Mouse (Mus musculus) kidney, postnatal 0 days (tissue): ENCODE results near the gene Tceanc2. TPM values are rescaled to one million over a fixed set of nuclear protein-coding genes. Genes with fewer than 3 reads are reported as not detected.
A peak's percentile ranks its signal among the peaks of the same experiment; 100 is the strongest.

Experiments
- ATAC-seq: fragments of 200-750 bp; cut with Nextera tagmentation; replicated peaks from 2 replicates; pipeline ENCODE4 v1.8.0; 2017; ENCODE audit warnings: low read depth, moderate number of reproducible peaks, moderate TSS enrichment, moderate library complexity; ENCODE audit not compliant: low FRiP score
- DNase-seq: peaks from one replicate; pipeline ENCODE4 v3.0.0-alpha.2; 2016; ENCODE audit warnings: low spot score
- H3K27ac ChIP-seq: fragments of 300-500 bp; sonication (generic); 2 replicates; pipeline ENCODE4 v1.5.1; 2014; ENCODE audit warnings: mild to moderate bottlenecking
- H3K27me3 ChIP-seq: fragments of 300-500 bp; sonication (generic); 2 replicates; pipeline ENCODE4 v1.6.1; 2014; ENCODE audit warnings: low read length, mixed read lengths; ENCODE audit not compliant: insufficient read depth
- H3K36me3 ChIP-seq: fragments of 300-500 bp; sonication (generic); 2 replicates; pipeline ENCODE4 v1.6.1; 2014; ENCODE audit warnings: low read length, mixed read lengths; ENCODE audit not compliant: insufficient read depth
- H3K4me1 ChIP-seq: fragments of 300-500 bp; sonication (generic); replicated peaks from 2 replicates; pipeline ENCODE4 v1.6.1; 2014; ENCODE audit warnings: antibody characterized with exemption, low read length, mixed read lengths; ENCODE audit not compliant: insufficient read depth
- H3K4me2 ChIP-seq: fragments of 300-500 bp; sonication (generic); 2 replicates; pipeline ENCODE4 v1.6.1; 2014; ENCODE audit warnings: mild to moderate bottlenecking, low read length, moderate library complexity, mixed read lengths
- H3K4me3 ChIP-seq: fragments of 300-500 bp; sonication (generic); replicated peaks from 2 replicates; pipeline ENCODE4 v1.5.1; 2014; ENCODE audit warnings: low read depth, low read length
- H3K9ac ChIP-seq: fragments of 300-500 bp; sonication (generic); 2 replicates; pipeline ENCODE4 v1.6.1; 2014; ENCODE audit warnings: low read depth, low read length
- H3K9me3 ChIP-seq: fragments of 300-500 bp; sonication (generic); replicated peaks from 2 replicates; pipeline ENCODE4 v1.6.1; 2016; ENCODE audit warnings: low read length, inconsistent platforms, mixed read lengths
- CTCF ChIP-seq: IDR thresholded peaks from 2 replicates; pipeline ENCODE4 v1.5.1; 2016; ENCODE audit warnings: antibody characterized with exemption, low read depth, mild to moderate bottlenecking, moderate library complexity
- WGBS: fragments of 180-500 bp; shearing (Covaris S2); extraction: QIAGEN DNeasy Blood & Tissue Kit; methylation state at CpG from one replicate; pipeline ENCODE4 v1.1.7; 2014; 5-methylcytosine and 5-hydroxymethylcytosine counted together
- polyA plus RNA-seq: library from polyadenylated mRNA; unstranded; fragments of >200 nt; fragmentation: Nextera tagmentation; extraction: Ambion mirVana; gene quantifications from 2 replicates; pipeline ENCODE4 v1.2.1, GENCODE M21; 2015

Gene Tceanc2
- 24.1 and 37.4 TPM in 2 replicates for polyA plus RNA-seq

- WGBS = under 1% methylated on average over 47 of the region's 47 CpGs
Observed at GRCm38 (mm10) chr4:107178830-107179490, at the start of gene Tceanc2. TSS of gene Tceanc2 (minus strand) at chr4:107179116.

GRCm38 (mm10) chr4:107226313-107226712, 47.4 kb upstream of the Tceanc2 start:
- Histone ChIP-seq H3K4me3 (no peak overlapping the region), H3K4me2 (no peak overlapping the region), H3K9ac (no peak overlapping the region), H3K27ac (no peak overlapping the region), H3K4me1 (no peaks in the 10 kb centered on the region), H3K9me3 (no peaks in the 10 kb centered on the region), H3K36me3 (no peaks in the 10 kb centered on the region), H3K27me3 (no peaks in the 10 kb centered on the region)
- TF ChIP-seq CTCF = no peak
- DNase-seq (no peak), ATAC-seq (no peak)
- 93% methylated on average over 2 of the region's 2 CpGs for WGBS

More at GRCm38 (mm10) chr4:107178830-107179490, at the start of gene Tceanc2:
- no peaks in the 10 kb centered on the region for H3K9me3 ChIP-seq
- peak within 1 kb of the TSS; percentile 76 for H3K9ac ChIP-seq
- TF ChIP-seq CTCF = peak; percentile 37; the same call in 1 of the 2 replicates
- DNase-seq (peak; percentile 68), ATAC-seq (peak; percentile 3; the same call in 1 of the 2 replicates)
- peak within 1 kb of the TSS; percentile 92 for H3K4me3 ChIP-seq
- no peaks in the 10 kb centered on the region for H3K27me3 ChIP-seq
- peak within 1 kb of the TSS; percentile 65 for H3K4me2 ChIP-seq
- H3K4me1 ChIP-seq = peaks cover 9% of the 10 kb centered on the region; the same call in 1 of the 2 replicates
- H3K36me3 ChIP-seq = 0 out of 2 replicates have a peak, but pooled peaks cover 2% of the 10 kb centered on the region
- H3K27ac ChIP-seq = peak within 1 kb of the TSS; percentile 96

- H3K9ac ChIP-seq = no peak overlapping the region
- H3K27ac ChIP-seq = no peak overlapping the region
- H3K4me2 ChIP-seq = no peak overlapping the region
- 0 out of 2 replicates have a peak, but pooled peaks have one; percentile 49 for ATAC-seq
- H3K9me3 ChIP-seq = no peaks in the 10 kb centered on the region
- H3K27me3 ChIP-seq = no peaks in the 10 kb centered on the region
- no peaks in the 10 kb centered on the region for H3K36me3 ChIP-seq
- no peak for DNase-seq
- WGBS = 77% methylated on average over 11 of the region's 11 CpGs
- no peak for TF ChIP-seq CTCF
- H3K4me1 ChIP-seq = no peaks in the 10 kb centered on the region
- no peak overlapping the region for H3K4me3 ChIP-seq
Observed at GRCm38 (mm10) chr4:107223225-107224204, 44.6 kb upstream of the Tceanc2 start.

GRCm38 (mm10) chr4:107221524-107221923, 42.6 kb upstream of the Tceanc2 start:
- H3K9me3 ChIP-seq = no peaks in the 10 kb centered on the region
- DNase-seq (no peak), ATAC-seq (no peak)
- TF ChIP-seq CTCF = no peak
- no peak overlapping the region for H3K4me3 ChIP-seq
- WGBS = 90% methylated on average over 5 of the region's 5 CpGs
- no peak overlapping the region for H3K9ac ChIP-seq
- H3K4me1 ChIP-seq = no peaks in the 10 kb centered on the region
- H3K27me3 ChIP-seq = no peaks in the 10 kb centered on the region
- no peak overlapping the region for H3K4me2 ChIP-seq
- no peak overlapping the region for H3K27ac ChIP-seq
- no peaks in the 10 kb centered on the region for H3K36me3 ChIP-seq

GRCm38 (mm10) chr4:107217574-107217973, 38.7 kb upstream of the Tceanc2 start:
- Histone ChIP-seq H3K9me3 (no peaks in the 10 kb centered on the region), H3K27ac (no peak overlapping the region), H3K36me3 (no peaks in the 10 kb centered on the region), H3K4me3 (no peak overlapping the region), H3K4me2 (no peak overlapping the region), H3K27me3 (no peaks in the 10 kb centered on the region), H3K9ac (no peak overlapping the region), H3K4me1 (no peaks in the 10 kb centered on the region)
- no peak for DNase-seq
- WGBS = 78% methylated on average over 9 of the region's 9 CpGs
- no peak for TF ChIP-seq CTCF
- no peak for ATAC-seq

GRCm38 (mm10) chr4:107213279-107214011, 34.5 kb upstream of the Tceanc2 start:
- no peak for TF ChIP-seq CTCF
- no peak overlapping the region for H3K4me2 ChIP-seq
- H3K36me3 ChIP-seq = 0 out of 2 replicates have a peak, but pooled peaks cover 4% of the 10 kb centered on the region
- H3K4me1 ChIP-seq = no peaks in the 10 kb centered on the region
- H3K4me3 ChIP-seq = no peak overlapping the region
- no peak overlapping the region for H3K27ac ChIP-seq
- peak; percentile 24 for DNase-seq
- WGBS = 59% methylated on average over 12 of the region's 12 CpGs
- H3K9me3 ChIP-seq = no peaks in the 10 kb centered on the region
- no peaks in the 10 kb centered on the region for H3K27me3 ChIP-seq
- no peak overlapping the region for H3K9ac ChIP-seq
- ATAC-seq = no peak
